ENCODE assay signal across 9 mouse cellular contexts in genomic region chr12:104471351-104472217, GRCm38 (mm10). TPM values are rescaled to one million over a fixed set of nuclear protein-coding genes. Genes with fewer than 3 reads are reported as not detected.
DNase-seq lines count a peak whose midpoint lies in the region; ATAC-seq and TF ChIP-seq lines count a peak whose summit lies in the region.
"Had no signal": no experiment of that assay in that cellular context is flagged by ENCODE, and none has a peak within 500 bp of the region (broad histone marks: within the 10 kb centered on the region; RNA-seq: fewer than 3 reads in every experiment).

No protein-coding gene starts in this region.

- no peak overlapping the region for H3K27ac ChIP-seq in liver, embryonic 11.5 days (ENCODE audit: low read depth, low read length)
- peak overlapping the region; percentile 96 for H3K27ac ChIP-seq in embryonic facial prominence, embryonic 12.5 days
- H3K27ac ChIP-seq in hindbrain, postnatal 0 days = no peak overlapping the region
- no peak overlapping the region for H3K27ac ChIP-seq in midbrain, postnatal 0 days (ENCODE audit: low read depth, low read length)
- H3K27ac ChIP-seq: left cerebral cortex, adult 2 months had no signal

- peak; percentile 51 for DNase-seq in liver, embryonic 11.5 days (ENCODE audit: low spot score)
- DNase-seq in liver = no peak
- peak; percentile 28 for DNase-seq in hindbrain, postnatal 0 days (ENCODE audit: low spot score)
- no peak for DNase-seq in midbrain, postnatal 0 days (ENCODE audit: low spot score)
- no peak for DNase-seq in cerebellum, postnatal 36 days
- no peak for DNase-seq in urinary bladder, postnatal 10 days (ENCODE audit: low spot score)
- no peak for DNase-seq in urinary bladder, postnatal 4 days (ENCODE audit: low spot score in 2 of 2)

- 2% methylated on average over 57 of the region's 57 CpGs for WGBS in liver, embryonic 11.5 days
- WGBS in embryonic facial prominence, embryonic 12.5 days = 1% methylated on average over 57 of the region's 57 CpGs
- WGBS in hindbrain, postnatal 0 days = 2% methylated on average over 57 of the region's 57 CpGs
- under 1% methylated on average over 54 of the region's 57 CpGs for WGBS in midbrain, postnatal 0 days

- H3K27me3 ChIP-seq in liver, embryonic 11.5 days (replicated peaks; ENCODE audit: control insufficient read depth, insufficient read depth, low read length) = peaks cover 82% of the 10 kb centered on the region
- H3K27me3 ChIP-seq in embryonic facial prominence, embryonic 12.5 days = peaks cover 35% of the 10 kb centered on the region
- peaks cover 64% of the 10 kb centered on the region for H3K27me3 ChIP-seq in hindbrain, postnatal 0 days (ENCODE audit: insufficient read depth, low read length)
- H3K27me3 ChIP-seq in midbrain, postnatal 0 days (ENCODE audit: insufficient read depth, low read length) = peaks cover 56% of the 10 kb centered on the region

- no peaks in the 10 kb centered on the region for H3K36me3 ChIP-seq in liver, embryonic 11.5 days (ENCODE audit: control insufficient read depth, insufficient read depth, low read length)
- H3K36me3 ChIP-seq in embryonic facial prominence, embryonic 12.5 days = no peaks in the 10 kb centered on the region
- H3K36me3 ChIP-seq in hindbrain, postnatal 0 days (ENCODE audit: insufficient read depth, low read length) = no peaks in the 10 kb centered on the region
- no peaks in the 10 kb centered on the region for H3K36me3 ChIP-seq in midbrain, postnatal 0 days (ENCODE audit: insufficient read depth, low read length)

- 0 out of 2 replicates have a peak overlapping the region, but pooled peaks have one; percentile 55 for H3K4me3 ChIP-seq in liver, embryonic 11.5 days (ENCODE audit: low read depth, low read length)
- H3K4me3 ChIP-seq in embryonic facial prominence, embryonic 12.5 days = peak overlapping the region; percentile 69
- H3K4me3 ChIP-seq in hindbrain, postnatal 0 days (ENCODE audit: low read length) = peak overlapping the region; percentile 40
- peak overlapping the region; percentile 0; the same call in 1 of the 2 replicates for H3K4me3 ChIP-seq in midbrain, postnatal 0 days (ENCODE audit: low read depth, low read length)
- H3K4me3 ChIP-seq: left cerebral cortex, adult 2 months had no signal

- ATAC-seq in liver, embryonic 11.5 days (replicated peaks; ENCODE audit: low FRiP score) = 0 out of 2 replicates have a peak, but pooled peaks have one; percentile 17
- ATAC-seq in embryonic facial prominence, embryonic 12.5 days (ENCODE audit: insufficient number of reproducible peaks, insufficient read depth, low FRiP score, low TSS enrichment) = no peak
- ATAC-seq in hindbrain, postnatal 0 days = peak; percentile 34; the same call in 1 of the 2 replicates
- ATAC-seq in midbrain, postnatal 0 days (ENCODE audit: low FRiP score) = no peak

- no peak overlapping the region for H3K9ac ChIP-seq in liver, embryonic 11.5 days (ENCODE audit: low read depth, low read length)
- H3K9ac ChIP-seq in embryonic facial prominence, embryonic 12.5 days = peak overlapping the region; percentile 92
- H3K9ac ChIP-seq in hindbrain, postnatal 0 days (replicated peaks; ENCODE audit: low read length) = no peak overlapping the region
- no peak overlapping the region for H3K9ac ChIP-seq in midbrain, postnatal 0 days (replicated peaks; ENCODE audit: low read length, poor library complexity, severe bottlenecking)

- H3K4me2 ChIP-seq in liver, embryonic 11.5 days = peak overlapping the region; percentile 79
- H3K4me2 ChIP-seq in embryonic facial prominence, embryonic 12.5 days (replicated peaks) = peak overlapping the region; percentile 92
- 0 out of 2 replicates have a peak overlapping the region, but pooled peaks have one; percentile 67 for H3K4me2 ChIP-seq in hindbrain, postnatal 0 days (ENCODE audit: low read depth, low read length)
- H3K4me2 ChIP-seq in midbrain, postnatal 0 days (ENCODE audit: low read depth, low read length, poor library complexity, severe bottlenecking) = no peak overlapping the region

- TF ChIP-seq CTCF in hindbrain, postnatal 0 days (IDR thresholded peaks at IDR 0.05; ENCODE audit: low read depth) = no peak
- no peak for TF ChIP-seq CTCF in midbrain, postnatal 0 days (IDR thresholded peaks at IDR 0.05)

- 0 out of 2 replicates have a peak, but pooled peaks cover 4% of the 10 kb centered on the region for H3K4me1 ChIP-seq in liver, embryonic 11.5 days (replicated peaks; ENCODE audit: control insufficient read depth, insufficient read depth, low read length)
- peaks cover 21% of the 10 kb centered on the region for H3K4me1 ChIP-seq in embryonic facial prominence, embryonic 12.5 days
- peaks cover 3% of the 10 kb centered on the region; the same call in 1 of the 2 replicates for H3K4me1 ChIP-seq in hindbrain, postnatal 0 days (ENCODE audit: insufficient read depth, low read length)
- H3K4me1 ChIP-seq in midbrain, postnatal 0 days (ENCODE audit: insufficient read depth, low read length) = no peaks in the 10 kb centered on the region; the same call in 1 of the 2 replicates

- H3K9me3 ChIP-seq in liver, embryonic 11.5 days (ENCODE audit: control insufficient read depth, low read length) = no peaks in the 10 kb centered on the region
- H3K9me3 ChIP-seq in embryonic facial prominence, embryonic 12.5 days = no peaks in the 10 kb centered on the region
- no peaks in the 10 kb centered on the region for H3K9me3 ChIP-seq in hindbrain, postnatal 0 days (ENCODE audit: low read length)
- no peaks in the 10 kb centered on the region for H3K9me3 ChIP-seq in midbrain, postnatal 0 days (ENCODE audit: low read length)

RNA-seq across cellular contexts. Expression of gene Gsc, which starts 1.5 kb away (rescaled TPM):
- polyA plus RNA-seq in liver, embryonic 11.5 days (2014; fragmentation: Nextera tagmentation; extraction: Ambion mirVana) = 1.3 and 1.4 TPM in 2 replicates
- 47.2 and 64.8 TPM in 2 replicates for polyA plus RNA-seq in embryonic facial prominence, embryonic 12.5 days (2016; fragmentation: Nextera tagmentation; extraction: Ambion mirVana)
- not detected in 2 replicates for total RNA-seq in hindbrain, postnatal 0 days (2014; rRNA removed)
- not detected in 2 replicates for polyA plus RNA-seq in hindbrain, postnatal 0 days (2015; fragmentation: Nextera tagmentation; extraction: Ambion mirVana)
- not detected in 2 replicates for total RNA-seq in midbrain, postnatal 0 days (2014; rRNA removed)
- polyA plus RNA-seq in midbrain, postnatal 0 days (2015; fragmentation: Nextera tagmentation; extraction: Ambion mirVana) = 0.13 and 1.4 TPM in 2 replicates
- total RNA-seq: left cerebral cortex, adult 2 months had no signal

Comparison
In these comparisons a context has a peak if more than half of its experiments do, and no peak if none do; other contexts are left out.
1. DNase-seq: peak in liver, embryonic 11.5 days (single experiment) and hindbrain, postnatal 0 days (single experiment); none in liver (single experiment), midbrain, postnatal 0 days (single experiment), cerebellum, postnatal 36 days (0 of 2), urinary bladder, postnatal 10 days (single experiment) and urinary bladder, postnatal 4 days (0 of 2).
2. ATAC-seq: peak in liver, embryonic 11.5 days (single experiment) and hindbrain, postnatal 0 days (single experiment); none in embryonic facial prominence, embryonic 12.5 days (single experiment) and midbrain, postnatal 0 days (single experiment).
3. H3K4me3 ChIP-seq: peak in every context shown above with its lines; median percentile 69 in embryonic facial prominence, embryonic 12.5 days; 55 in liver, embryonic 11.5 days; 40 in hindbrain, postnatal 0 days; 0 in midbrain, postnatal 0 days.
4. RNA of gene Gsc, which starts 1.5 kb away (polyA plus RNA-seq): 47.2 to 64.8 TPM in embryonic facial prominence, embryonic 12.5 days; 1.3 to 1.4 TPM in liver, embryonic 11.5 days, 0.13 to 1.4 TPM in midbrain, postnatal 0 days and not detected in hindbrain, postnatal 0 days; every median in the first group is over 10 times any median in the second.